Mouse (Mus musculus) ES-Bruce4 (cell line): ENCODE data around the gene Coq5. TPM values are rescaled to one million over a fixed set of nuclear protein-coding genes. Genes with fewer than 3 reads are reported as not detected.
A peak's percentile ranks its signal among the peaks of the same experiment; 100 is the strongest.
"Not testable (repeated sequence)": the region's sequence is repeated elsewhere in the genome, so short reads cannot be mapped to it uniquely, and the experiment has no call there.

Source experiments
- H3K27ac ChIP-seq: 2 replicates; pipeline ENCODE4 v1.5.1; 2012; ENCODE audit warnings: low read length, inconsistent platforms; ENCODE audit not compliant: insufficient read depth
- H3K27me3 ChIP-seq: 2 replicates; pipeline ENCODE4 v1.6.1; 2012; ENCODE audit warnings: mild to moderate bottlenecking, low read length, inconsistent platforms; ENCODE audit not compliant: control insufficient read depth, poor library complexity, insufficient read depth, severe bottlenecking
- H3K36me3 ChIP-seq: 2 replicates; pipeline ENCODE4 v1.6.1; 2012; ENCODE audit warnings: inconsistent platforms, mild to moderate bottlenecking, low read length, moderate library complexity; ENCODE audit not compliant: control insufficient read depth, poor library complexity, insufficient read depth, severe bottlenecking
- H3K4me1 ChIP-seq: one replicate; pipeline ENCODE4 v1.8.1; 2011; ENCODE audit warnings: low read length; ENCODE audit not compliant: control insufficient read depth, insufficient read depth
- H3K4me3 ChIP-seq: 2 replicates; pipeline ENCODE4 v1.5.1; 2011; ENCODE audit warnings: low read depth, mild to moderate bottlenecking, low read length
- H3K9ac ChIP-seq: 2 replicates; pipeline ENCODE4 v1.6.1; 2012; ENCODE audit warnings: low read depth, mild to moderate bottlenecking, inconsistent platforms; ENCODE audit not compliant: poor library complexity, severe bottlenecking
- H3K9me3 ChIP-seq: replicated peaks from 2 replicates; pipeline ENCODE4 v1.6.1; 2012; ENCODE audit warnings: mild to moderate bottlenecking, low read length, inconsistent platforms; ENCODE audit not compliant: control insufficient read depth, poor library complexity, insufficient read depth, severe bottlenecking
- CTCF ChIP-seq: IDR thresholded peaks from one replicate; pipeline ENCODE4 v1.8.1; 2011; ENCODE audit warnings: low read depth, low read length
- EP300 ChIP-seq: IDR thresholded peaks from 2 replicates; pipeline ENCODE4 v1.6.1; 2011; ENCODE audit warnings: low read depth, low read length; ENCODE audit not compliant: insufficient read depth
- POLR2A ChIP-seq: IDR thresholded peaks from one replicate; pipeline ENCODE4 v1.8.1; 2011; ENCODE audit warnings: low read length; ENCODE audit not compliant: insufficient read depth
- polyA plus RNA-seq: library from polyadenylated mRNA; stranded (reverse); fragments of >200 nt; gene quantifications from 2 replicates; pipeline ENCODE4 v1.2.4, GENCODE M21; 2011; ENCODE audit warnings: low read depth; ENCODE audit not compliant: missing spikeins, insufficient read depth, insufficient read length

Coq5 gene
- polyA plus RNA-seq, 1 experiment = 28.3 TPM

DNA sequence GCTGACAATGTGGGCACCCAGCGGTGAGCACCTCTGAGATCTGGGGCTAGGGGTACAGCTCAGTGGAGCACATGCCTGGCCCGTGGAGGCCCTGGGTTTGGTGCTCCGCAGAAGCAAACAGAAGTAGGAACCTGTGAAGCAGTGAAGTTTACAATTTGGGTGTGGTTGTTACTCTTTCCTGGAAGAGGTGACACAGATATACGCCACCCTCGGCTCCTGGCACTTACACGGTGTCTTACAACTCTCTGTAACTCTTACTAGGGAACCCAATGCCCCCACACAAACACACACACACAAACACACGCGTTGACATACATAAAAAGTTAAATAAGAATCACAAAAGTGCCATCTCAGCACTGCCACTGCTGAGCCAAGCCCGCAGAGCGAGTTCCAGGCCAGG is 16.9 kb downstream of the Coq5 start:
- Histone ChIP-seq H3K4me1 (no peaks in the 10 kb centered on the region), H3K4me3 (no peak overlapping the region), H3K27ac (no peak overlapping the region), H3K36me3 (peaks cover 35% of the 10 kb centered on the region), H3K9me3 (no peaks in the 10 kb centered on the region), H3K27me3 (no peaks in the 10 kb centered on the region), H3K9ac (no peak overlapping the region)
- TF ChIP-seq EP300 (no peak), CTCF (no peak), POLR2A (no peak)

DNA sequence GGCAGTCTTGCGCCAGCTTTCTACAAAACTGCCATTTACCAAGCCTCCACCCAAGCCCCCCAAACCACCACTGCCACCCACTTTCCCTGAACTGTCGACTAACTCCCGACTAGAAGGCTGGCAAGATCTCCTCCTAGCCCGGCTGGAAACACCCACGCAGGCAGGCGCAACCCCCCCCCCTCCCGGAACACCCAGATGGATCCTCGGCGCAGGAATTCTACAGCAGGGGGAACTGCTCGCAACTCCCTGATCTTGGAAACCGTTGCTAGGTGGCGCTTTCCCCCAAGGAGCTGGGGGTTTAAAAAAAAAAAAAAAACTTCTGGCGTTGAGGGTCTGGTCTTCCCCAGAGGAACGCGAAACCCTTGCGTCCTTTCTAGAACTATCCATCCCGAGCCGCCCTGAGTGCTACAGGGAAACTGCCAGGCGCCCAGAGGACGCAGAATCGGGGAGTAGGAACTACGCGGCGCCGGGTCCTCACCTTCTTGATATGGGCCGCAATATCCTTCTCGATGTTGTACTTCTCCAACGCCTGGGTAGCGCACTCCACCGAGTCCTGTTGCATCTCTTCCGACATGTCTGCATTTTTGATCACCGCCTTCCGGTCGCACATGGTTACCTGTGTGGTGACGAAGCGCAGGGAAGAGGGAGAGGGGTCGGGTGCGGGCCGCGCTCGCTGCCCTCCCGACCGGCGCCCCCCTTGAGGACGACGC is 20.7 kb downstream of the Coq5 start:
- no peaks in the 10 kb centered on the region for H3K4me1 ChIP-seq
- peak overlapping the region; percentile 68 for H3K9ac ChIP-seq
- TF ChIP-seq POLR2A (no peak), CTCF (peak; percentile 13), EP300 (no peak)
- peak overlapping the region; percentile 77 for H3K4me3 ChIP-seq
- H3K27me3 ChIP-seq = no peaks in the 10 kb centered on the region
- H3K9me3 ChIP-seq = no peaks in the 10 kb centered on the region
- peak overlapping the region; percentile 31 for H3K27ac ChIP-seq
- peaks cover 34% of the 10 kb centered on the region for H3K36me3 ChIP-seq

DNA sequence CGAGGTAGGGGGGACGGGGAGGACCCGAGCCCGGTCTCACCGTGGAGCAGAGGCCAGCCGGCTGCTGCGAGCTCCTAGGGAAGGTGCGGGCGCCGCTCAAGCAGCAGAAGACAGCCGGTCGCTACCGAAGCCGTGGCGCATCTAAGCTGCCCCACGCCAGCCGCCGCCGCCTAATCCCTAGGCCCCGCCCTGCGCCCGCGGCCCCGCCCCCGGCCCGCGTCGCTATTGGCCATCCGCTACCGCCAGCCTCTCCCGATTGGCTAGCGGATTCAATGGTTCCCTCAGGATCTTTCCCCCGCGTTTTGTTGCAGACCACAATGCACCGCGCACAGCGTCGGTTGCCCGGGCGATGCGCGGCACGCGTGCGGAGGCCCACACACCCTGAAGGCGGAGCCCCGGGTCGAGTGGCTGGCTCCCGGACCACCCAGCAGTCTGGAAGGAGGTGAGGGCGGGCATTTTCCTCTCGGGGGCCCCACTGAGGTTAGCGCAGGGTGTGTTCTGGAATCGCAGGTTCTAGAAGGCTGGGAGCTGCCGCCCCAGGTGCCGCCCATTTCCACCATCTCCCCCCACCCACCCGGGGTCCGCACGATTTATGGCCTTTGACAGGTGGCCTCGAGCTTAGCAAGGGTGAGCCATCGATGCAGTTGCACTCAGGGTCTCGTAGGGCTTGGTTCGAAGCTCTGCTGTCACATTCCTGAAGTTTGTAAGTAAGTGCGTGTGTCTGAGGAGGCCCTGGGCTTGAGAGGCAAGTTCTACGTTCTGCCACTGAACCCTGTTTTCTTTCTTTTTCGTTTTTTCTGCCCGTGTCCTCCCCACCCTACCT is 21.5 kb downstream of the Coq5 start, which contains the start of gene Dynll1:
Dynll1 (minus strand) TSS at position 208 of the 823 bp plus-strand sequence.
- peak within 1 kb of the TSS; percentile 68 for H3K9ac ChIP-seq

DNA sequence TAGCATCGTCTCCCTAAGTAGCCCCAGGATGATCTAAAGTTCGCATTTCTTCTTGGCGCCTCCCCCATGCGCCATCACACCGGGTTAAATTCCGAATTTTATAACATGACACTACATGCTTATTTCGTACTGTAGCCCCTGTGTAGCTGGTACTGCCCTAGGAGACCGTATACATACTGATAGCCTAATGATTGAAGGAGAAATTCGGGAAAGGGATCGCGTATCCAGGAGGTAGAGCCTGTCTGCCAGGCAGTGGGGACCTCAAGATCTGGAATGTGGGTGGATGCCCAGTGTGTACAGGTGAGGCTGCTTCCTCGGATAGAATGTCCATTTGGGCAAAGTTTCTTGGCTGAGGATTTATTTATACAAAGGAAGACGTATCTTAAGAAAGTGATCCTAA is 22.1 kb downstream of the Coq5 start:
- no peak overlapping the region for H3K27ac ChIP-seq
- H3K4me1 ChIP-seq = no peaks in the 10 kb centered on the region
- H3K4me3 ChIP-seq = peak overlapping the region; percentile 72
- no peaks in the 10 kb centered on the region for H3K9me3 ChIP-seq
- TF ChIP-seq CTCF (no peak), POLR2A (no peak), EP300 (no peak)
- H3K27me3 ChIP-seq = no peaks in the 10 kb centered on the region
- H3K9ac ChIP-seq = peak overlapping the region; percentile 45
- H3K36me3 ChIP-seq = peaks cover 22% of the 10 kb centered on the region

More for the DNA sequence above, 21.5 kb downstream of the Coq5 start, which contains the start of gene Dynll1:
- peak within 1 kb of the TSS; percentile 77 for H3K4me3 ChIP-seq
- peak within 1 kb of the TSS; percentile 31 for H3K27ac ChIP-seq
- H3K36me3 ChIP-seq = peaks cover 27% of the 10 kb centered on the region
- TF ChIP-seq EP300 (no peak), POLR2A (peak; percentile 66), CTCF (no peak)
- no peaks in the 10 kb centered on the region for H3K9me3 ChIP-seq
- H3K4me1 ChIP-seq = no peaks in the 10 kb centered on the region
- no peaks in the 10 kb centered on the region for H3K27me3 ChIP-seq

DNA sequence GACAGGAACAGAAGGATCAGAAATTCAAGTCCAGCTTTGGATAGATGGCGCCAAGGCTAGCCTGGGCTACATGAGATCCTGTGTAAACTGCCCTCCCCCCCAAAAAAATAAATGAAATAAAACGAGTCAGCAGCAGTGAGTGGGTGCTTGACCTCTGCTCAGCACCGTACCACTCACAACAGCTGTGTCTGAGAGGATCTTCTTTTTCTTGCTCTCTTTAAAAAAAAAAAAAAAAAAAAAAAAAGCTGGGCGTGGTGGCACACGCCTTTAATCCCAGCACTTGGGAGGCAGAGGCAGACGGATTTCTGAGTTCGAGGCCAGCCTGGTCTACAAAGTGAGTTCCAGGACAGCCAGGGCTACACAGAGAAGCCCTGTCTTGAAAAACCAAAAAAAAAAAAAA is 22.7 kb downstream of the Coq5 start:
- not testable (repeated sequence) for H3K27ac ChIP-seq, H3K27me3 ChIP-seq, H3K4me1 ChIP-seq, H3K9me3 ChIP-seq, H3K4me3 ChIP-seq
- H3K36me3 ChIP-seq = peaks cover 19% of the 10 kb centered on the region
- H3K9ac ChIP-seq = peak overlapping the region; percentile 45; the same call in 1 of the 2 replicates

DNA sequence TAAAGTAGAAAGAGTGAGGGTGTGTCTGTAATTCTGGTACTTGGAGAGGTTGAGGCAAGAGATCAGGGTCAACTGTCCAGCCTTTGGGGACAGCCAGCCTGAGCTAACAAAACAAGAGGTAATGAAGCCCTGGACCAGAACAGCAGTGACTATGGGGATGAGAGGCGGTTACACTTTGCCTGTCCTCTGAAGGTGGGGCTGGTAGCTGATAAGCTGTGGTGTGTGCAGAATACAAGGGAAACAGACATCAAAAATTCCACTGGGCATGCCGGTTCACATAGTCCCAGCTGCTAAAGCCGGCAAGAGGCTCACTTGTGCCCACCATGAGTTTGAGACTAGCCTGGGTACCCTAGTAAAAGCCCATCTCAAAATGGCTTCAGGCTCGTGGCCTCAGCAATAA is 32.9 kb downstream of the Coq5 start:
- H3K9ac ChIP-seq = no peak overlapping the region
- H3K4me1 ChIP-seq = no peaks in the 10 kb centered on the region
- H3K36me3 ChIP-seq = no peaks in the 10 kb centered on the region
- H3K27ac ChIP-seq = no peak overlapping the region
- no peak for TF ChIP-seq CTCF
- TF ChIP-seq EP300 = no peak
- TF ChIP-seq POLR2A = no peak
- no peaks in the 10 kb centered on the region for H3K27me3 ChIP-seq
- H3K9me3 ChIP-seq = no peaks in the 10 kb centered on the region
- H3K4me3 ChIP-seq = no peak overlapping the region
